Mouse (Mus musculus): ENCODE measurements around the gene Kmt2c. TPM values are rescaled to one million over a fixed set of nuclear protein-coding genes. Genes with fewer than 3 reads are reported as not detected.
A peak's percentile ranks its signal among the peaks of the same experiment; 100 is the strongest.

Kmt2c gene
- total RNA-seq (2021): 10 to 100 TPM; 62.3 to 71.7 TPM

DNA sequence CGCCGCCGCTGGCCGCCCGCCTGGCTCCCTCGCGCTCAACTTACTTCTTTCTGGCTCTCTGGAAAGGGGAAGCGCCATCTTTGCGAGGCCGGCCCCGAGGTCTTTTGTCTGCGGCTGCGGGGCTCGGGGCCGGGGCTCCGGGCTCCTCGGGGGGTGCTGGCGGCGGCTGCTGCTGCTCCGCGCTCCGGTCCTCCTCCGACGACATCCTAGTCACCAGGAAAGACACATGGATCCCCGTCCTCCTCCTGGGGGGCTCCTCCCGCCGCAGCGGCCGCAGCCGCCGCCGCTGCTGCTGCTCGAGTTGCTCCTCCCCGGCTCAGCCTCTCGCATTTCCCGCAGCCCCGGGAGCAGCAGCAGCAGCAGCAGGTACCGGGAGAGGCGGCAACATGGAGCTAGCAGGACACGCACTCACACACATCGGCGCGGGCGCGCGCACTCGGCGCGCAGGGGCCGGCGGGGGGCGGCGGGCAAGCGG is at the start of gene Kmt2c:
TSS of gene Kmt2c (minus strand) at position 438 of the 475 bp plus-strand sequence.
- peak; percentile 76 to 79 for DNase-seq (ENCODE audit: low spot score in 2 of 2)
- intact Hi-C loops (cut with DNase I): loop anchor here (2.0 to 10.0 kb wide), 5 partner anchors 61 to 336 kb away; partner anchors contain the start of gene Xrcc2

DNA sequence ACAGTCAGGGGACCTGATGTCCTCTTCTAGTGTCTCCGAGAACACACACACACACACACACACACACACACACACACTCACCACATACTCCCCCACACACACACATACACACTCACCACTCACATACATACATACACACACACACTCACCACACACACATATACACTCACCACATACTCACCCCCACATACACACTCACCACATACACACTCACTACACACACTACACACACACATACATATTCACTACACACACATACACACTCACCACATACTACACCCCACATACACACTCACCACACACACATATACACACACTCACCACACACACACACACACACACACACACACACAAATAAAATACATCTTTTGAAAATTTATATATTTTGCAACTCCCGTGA is 48.3 kb upstream of the Kmt2c start:
- intact Hi-C loops (cut with DNase I): no loop called here

DNA sequence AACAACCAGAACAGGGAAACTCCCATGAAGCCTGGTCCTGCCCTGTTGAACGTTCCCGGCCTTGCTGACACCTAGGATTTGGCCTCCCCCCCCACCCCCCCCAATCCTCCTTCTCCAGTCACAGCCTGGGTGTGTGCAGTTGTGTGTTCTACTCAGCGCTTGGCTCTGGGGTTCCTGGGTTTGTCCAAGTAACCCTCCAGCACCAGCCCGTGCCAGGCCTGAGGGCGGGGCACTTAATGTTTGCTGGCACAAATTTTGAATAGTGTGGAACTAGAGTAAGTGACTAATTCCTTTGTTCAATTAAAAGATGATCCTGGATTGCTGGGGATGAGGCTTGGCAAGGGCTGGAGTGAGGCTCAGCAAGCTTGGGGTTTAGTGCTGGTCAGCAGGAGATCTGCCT is 46.0 kb upstream of the Kmt2c start:
- DNase-seq (ENCODE audit: low spot score in 2 of 2): no peak
- intact Hi-C loops (cut with DNase I): no loop called here

More for the DNA sequence above, 48.3 kb upstream of the Kmt2c start:
- DNase-seq (ENCODE audit: low spot score in 2 of 2): no peak

DNA sequence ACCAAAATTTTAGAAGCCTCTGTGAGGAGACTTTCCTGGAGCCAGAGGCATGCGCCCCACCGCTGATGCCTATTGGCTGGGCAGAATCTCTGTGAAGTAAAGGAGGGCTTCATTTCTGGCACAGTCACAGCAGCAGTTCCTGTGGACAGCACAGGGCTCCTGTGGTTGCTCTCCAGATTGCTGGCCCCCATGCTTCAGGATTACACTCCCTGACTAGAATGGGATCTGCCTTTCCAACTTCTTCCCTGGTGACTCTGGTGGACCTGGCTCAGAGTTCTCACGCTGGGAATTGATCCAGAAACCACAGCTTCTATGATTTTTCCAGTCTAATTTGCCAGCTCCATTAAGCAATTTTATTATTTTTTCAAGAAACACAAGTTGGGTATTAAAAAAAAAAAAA is 45.5 kb upstream of the Kmt2c start:
- DNase-seq (ENCODE audit: low spot score in 2 of 2): no peak
- intact Hi-C loops (cut with DNase I): no loop called here

DNA sequence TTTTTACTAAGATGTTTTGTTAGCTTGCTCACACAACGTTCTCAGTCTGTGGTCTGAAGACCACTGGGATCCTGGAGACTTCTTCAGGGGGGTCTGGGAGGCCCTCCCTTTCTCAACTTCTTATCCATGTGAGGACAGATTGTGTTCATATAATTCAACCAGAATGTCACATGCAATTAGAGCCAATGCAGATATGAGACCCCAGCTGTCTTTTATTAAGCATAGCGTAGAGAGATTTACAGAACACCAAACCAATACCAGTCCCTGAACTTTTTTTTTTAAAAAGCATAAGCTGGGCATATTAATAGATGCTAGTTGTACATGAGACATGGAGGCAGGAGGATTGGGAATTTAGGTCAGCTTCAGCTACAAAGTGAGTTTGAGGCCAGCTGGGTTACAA is 43.1 kb upstream of the Kmt2c start:
- intact Hi-C loops (cut with DNase I): no loop called here
- DNase-seq (ENCODE audit: low spot score in 2 of 2): no peak

DNA sequence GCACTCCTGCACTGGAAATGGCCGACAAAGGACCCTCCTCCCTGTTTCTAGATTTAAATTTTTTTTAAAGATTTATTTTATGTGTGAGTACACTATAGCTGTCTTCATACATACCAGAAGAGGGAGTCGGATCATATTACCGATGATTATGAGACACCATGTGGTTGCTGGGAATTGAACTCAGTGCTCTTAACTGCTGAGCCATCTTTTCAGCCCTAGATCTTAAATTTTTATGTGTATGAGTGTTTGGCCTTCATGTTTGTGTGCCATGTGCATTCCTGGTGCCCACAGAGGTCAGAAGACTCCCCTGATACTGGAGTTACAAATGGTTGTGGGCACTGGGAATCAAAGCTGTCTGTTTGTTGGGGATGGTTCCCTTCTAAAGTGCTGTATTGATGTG is 42.3 kb upstream of the Kmt2c start:
- intact Hi-C loops (cut with DNase I): no loop called here
- DNase-seq (ENCODE audit: low spot score in 2 of 2): no peak

DNA sequence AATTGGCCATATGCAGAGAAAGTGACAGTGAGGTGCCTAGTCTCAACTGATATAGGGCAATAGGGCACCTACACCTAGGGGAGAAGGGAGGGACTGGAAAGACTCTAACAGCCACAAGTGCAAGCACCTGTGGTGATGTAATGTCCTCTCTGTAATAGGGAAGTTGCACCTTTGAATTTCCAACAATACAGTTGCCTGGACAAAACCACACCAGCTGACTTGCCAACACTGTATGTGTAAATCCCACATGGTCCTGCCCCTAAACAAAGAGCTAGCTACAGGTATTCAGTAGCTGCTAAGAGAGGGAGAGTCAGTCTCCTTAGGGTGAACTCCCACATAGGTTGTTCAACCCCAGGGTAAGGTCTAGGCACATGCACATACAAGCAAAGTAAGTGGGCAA is 41.8 kb upstream of the Kmt2c start:
- DNase-seq (ENCODE audit: low spot score in 2 of 2): no peak
- intact Hi-C loops (cut with DNase I): no loop called here

DNA sequence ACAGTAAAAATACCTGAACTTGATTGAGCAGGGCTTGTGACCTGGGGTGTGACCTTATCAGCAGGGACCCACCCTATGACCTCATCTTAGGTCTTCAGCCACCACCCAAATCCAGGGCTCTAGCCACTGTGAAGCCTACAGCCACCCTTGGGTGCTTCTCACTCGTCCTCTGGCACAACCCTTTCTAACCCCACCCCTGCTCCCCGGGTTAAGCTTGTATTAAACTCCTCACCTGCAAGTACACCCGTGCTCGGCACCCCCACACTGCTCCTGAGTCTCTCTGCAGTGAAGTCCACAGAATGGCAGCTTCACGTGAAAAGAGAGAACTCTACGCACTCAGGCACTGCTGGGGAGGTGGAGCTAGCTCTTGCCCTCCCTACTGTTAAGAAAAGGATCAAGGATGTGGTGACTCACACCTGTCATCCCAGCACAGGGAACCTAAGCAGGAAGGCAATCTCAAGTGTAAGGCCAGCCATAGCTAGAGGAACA is 38.4 kb upstream of the Kmt2c start:
- DNase-seq (ENCODE audit: low spot score in 2 of 2): no peak
- intact Hi-C loops (cut with DNase I): no loop called here

DNA sequence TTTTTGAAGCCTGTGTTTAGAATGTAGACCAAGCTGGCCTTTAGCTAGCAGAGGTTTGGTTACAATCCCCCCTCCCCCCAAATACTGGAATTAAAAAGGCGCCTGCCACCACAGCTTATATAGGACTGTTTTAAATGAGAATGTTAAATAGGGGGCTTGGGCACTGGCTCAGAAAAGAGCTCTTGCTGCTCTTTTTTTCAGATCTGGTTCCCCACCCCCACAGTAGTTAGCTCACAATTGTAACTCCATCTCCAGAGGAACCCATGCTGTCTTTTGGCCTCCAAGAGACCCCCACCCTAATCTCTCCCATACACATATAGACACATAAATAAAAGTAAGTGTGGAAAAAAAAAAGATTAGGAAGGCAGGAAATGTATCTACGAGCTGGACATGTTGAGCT is 37.9 kb upstream of the Kmt2c start:
- intact Hi-C loops (cut with DNase I): no loop called here
- DNase-seq (ENCODE audit: low spot score in 2 of 2): no peak

DNA sequence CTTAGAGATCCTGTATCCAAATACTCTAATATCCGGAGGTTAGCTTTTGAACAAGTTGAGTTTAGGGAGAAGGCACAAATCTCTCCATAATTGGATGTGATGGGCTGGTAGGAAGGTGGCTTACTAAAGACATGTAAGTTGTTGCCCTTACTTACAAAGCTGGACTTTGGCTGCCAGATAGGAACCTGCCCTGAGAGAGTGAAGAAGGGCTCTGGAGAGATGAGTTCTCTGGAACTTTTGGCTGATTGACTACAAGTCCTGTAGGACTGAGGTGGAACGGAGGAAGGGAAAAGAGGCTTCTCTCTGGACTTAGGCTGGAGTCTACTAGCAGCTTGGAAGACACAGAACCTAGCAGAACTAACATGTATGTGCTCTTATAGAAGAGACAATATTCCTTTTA is 37.0 kb upstream of the Kmt2c start:
- no peak for DNase-seq (ENCODE audit: low spot score in 2 of 2)

DNA sequence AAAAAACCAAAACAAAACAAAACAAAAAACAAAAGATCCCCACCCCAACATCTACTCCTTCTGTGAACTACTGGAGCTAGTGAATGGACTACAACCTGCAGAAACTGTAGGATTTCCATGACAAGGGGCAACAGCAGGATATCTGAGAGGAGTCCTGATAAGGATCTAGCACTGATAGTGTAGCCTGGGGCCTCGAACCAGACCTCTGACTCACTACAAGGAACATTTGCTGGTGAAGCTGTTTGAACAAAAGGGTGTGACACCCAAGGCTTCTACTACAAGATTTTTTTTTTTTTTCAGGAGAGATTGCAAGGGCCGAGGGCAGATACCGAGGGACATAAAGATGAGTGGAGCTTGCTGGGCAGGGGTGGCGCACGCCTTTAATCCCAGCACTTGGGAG is 34.7 kb upstream of the Kmt2c start:
- intact Hi-C loops (cut with DNase I): no loop called here

More for the DNA sequence above, 37.0 kb upstream of the Kmt2c start:
- intact Hi-C loops (cut with DNase I): no loop called here

DNA sequence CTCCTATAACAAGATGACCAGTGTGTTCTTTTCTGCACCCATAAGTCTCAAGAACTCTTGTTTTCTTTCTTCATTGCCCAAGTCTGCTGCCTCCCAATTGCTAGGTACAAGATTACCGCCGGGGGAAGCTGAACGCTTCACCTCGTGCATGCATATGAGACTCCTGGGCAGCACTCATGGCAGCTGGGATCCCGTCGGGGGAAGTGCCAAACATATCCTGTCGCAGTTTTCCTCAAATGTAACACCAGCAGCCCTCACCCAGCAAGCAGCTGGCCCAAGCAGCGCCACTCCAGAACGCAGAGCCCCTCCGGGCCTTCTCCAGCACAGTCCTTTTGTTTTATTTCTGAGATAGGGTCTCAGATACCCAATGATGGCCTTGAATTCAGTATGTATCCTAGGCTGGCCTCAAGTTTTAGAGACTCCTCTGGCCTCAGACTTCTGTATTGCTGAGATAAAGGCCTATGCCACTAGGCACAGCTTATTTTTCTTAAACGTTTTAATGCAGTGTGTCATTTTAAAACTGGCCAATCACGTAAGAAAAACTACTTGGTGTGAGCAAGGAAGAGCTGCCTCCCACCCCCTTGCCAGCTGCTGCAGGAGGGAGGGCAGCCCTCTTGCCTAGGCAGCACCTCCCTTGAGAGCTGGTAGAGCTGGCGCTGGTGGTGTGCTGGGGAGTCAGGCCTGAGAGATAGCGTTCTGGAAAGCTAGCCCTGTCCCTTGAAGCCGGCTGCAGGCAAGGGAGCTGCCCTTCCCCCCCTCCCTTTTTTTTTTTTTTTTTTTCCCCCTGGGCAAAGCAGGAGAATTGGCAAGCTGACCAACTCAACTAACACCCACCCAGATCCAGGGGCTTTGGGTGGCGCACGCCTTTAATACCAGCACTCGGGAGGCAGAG is 33.9 kb upstream of the Kmt2c start:
- DNase-seq (ENCODE audit: low spot score in 2 of 2): peak; percentile 6 to 56
- intact Hi-C loops (cut with DNase I): no loop called here

More for the DNA sequence above, 34.7 kb upstream of the Kmt2c start:
- no peak for DNase-seq (ENCODE audit: low spot score in 2 of 2)

DNA sequence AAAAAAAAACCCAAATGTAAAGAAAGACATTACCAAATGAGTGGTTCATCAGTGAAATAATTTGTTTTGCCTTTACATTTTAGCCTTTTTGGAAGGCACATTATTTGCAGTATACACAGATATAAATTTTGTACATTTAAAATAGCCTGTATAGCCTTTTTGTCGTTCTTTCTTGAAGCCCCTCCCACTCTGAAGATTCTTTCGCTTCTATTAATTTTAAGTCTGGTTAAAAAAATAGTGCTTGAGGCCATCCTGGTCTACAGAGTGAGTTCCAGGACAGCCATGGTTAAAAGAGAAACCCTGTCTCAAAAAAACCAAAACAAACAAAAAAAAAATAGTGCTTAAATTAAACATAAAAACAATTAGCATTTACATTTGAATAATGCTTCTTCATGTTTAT is 32.0 kb upstream of the Kmt2c start:
- intact Hi-C loops (cut with DNase I): no loop called here
- DNase-seq (ENCODE audit: low spot score in 2 of 2): no peak

DNA sequence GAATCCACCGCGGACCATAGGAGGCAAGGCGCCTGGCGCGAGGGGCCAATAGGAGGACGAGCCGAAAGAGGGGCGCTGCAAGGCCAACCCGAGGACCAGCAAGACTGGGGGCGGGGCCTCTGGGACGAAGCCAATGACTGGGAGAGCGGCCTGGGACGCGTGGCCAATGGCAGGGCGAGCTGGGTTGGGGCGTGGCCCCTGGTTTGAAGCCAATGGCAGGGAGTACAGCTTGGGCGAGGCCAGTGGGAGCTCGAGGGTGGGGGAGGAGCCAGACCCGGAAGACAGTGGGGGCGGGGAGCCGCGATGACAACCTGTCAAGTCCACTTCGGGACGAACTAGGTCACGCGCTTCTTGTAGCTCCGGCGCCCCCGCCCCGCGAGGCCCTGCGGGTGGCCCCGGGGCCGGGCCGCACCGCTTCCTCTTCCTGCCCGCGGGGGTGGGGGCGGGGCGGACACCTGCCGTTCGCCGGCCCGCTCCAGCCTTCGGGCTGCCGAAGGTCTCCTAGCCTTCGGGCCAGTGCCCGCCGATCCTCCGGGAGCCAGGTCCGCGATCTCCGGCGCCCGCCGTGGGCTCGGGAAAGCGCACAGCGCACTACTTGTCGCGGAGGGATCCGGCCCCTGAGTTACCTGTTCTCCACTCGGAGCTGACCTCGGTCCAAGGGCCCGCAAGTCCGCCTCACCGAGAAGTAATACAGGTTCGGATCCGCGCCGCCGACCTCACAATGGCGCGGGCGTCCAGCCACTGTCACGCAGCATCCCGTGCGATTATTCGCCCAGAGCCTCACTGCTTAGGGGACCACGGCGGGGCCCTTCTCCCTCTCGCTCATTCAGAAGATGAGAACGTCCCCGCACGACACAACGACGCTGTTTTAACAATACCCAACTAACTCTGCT is 31.2 kb upstream of the Kmt2c start:
- DNase-seq (ENCODE audit: low spot score in 2 of 2): peak; percentile 99 to 100
- intact Hi-C loops (cut with DNase I): loop anchor here (1.0 to 2.0 kb wide), 2 partner anchors 30 to 81 kb away; no protein-coding TSS in a partner anchor

DNA sequence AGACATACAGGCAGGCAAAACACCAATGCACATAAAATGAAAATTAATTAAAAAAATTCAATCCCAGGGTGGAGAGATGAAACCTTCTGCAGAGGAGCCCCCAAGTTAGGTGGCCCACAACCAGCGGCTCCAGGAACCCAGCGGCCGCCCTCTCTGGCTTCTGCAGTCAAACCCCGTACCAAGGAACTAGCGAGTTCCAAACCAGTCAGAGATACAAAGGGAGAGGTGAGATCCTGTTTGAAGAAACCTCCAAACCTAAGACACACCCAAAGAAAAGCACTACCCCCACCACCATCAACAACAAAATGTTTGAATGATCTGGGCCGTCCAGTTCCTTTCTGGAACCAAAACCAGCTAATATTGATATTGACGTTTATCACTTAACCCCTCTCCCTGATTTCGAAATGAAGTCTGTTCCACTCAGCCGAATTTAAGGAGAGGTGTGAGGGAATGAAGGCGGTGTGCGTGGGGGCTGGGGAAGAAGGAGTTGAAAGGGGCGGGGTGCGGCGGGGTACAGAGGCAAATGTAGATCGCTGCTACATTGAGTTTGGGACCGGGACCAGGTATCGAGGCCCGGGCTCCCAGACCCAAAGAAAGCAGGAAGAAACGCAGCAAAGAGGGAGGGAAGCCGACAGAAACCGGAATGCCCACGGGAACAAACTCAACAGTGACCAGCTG is 30.4 kb upstream of the Kmt2c start:
- DNase-seq (ENCODE audit: low spot score in 2 of 2): no peak
- intact Hi-C loops (cut with DNase I): loop anchor here (1.0 to 2.0 kb wide), 2 partner anchors 30 to 82 kb away; no protein-coding TSS in a partner anchor

DNA sequence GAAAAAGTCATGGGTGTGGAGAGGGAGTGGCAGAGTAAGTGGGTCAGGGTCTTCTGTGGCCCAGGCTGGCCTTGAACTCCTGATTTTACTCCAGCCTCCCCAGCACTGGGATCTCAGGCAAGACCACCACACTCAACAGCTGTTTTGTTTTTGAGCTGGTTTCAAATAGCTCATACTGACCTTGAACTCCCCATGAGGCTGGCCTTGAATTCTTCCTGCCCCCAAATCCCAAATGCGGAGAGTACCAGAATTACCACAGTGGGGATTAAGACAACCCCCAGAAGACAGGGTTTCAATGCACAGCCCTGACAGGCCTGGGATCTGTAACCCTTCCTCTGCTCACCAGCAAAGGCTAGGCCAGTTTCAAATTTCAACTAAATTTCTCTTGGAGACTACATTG is 29.4 kb upstream of the Kmt2c start:
- intact Hi-C loops (cut with DNase I): loop anchor here (2.0 kb wide), 1 partner anchor 83 kb away; no protein-coding TSS in a partner anchor
- no peak for DNase-seq (ENCODE audit: low spot score in 2 of 2)

DNA sequence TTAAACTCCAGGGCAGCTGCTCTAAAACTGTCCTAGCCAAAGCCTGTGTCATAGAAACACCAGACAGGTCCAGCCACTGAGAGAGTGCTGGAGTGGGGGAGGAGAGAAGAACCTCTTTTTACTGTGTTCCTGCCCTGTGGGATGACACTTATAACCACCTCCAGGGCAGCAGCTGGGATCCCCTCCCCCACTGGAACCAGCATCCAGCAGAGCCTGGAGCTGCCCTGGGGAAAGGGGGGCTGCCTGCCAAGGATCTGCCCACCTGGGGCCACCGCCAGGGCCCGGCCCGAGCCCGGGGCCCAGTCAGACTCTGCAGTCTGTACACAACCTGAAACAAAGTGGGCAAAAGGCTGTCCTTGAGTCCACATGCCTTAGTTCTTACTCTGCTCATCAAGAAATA is 28.3 kb upstream of the Kmt2c start:
- DNase-seq (ENCODE audit: low spot score in 2 of 2): no peak
- intact Hi-C loops (cut with DNase I): no loop called here

DNA sequence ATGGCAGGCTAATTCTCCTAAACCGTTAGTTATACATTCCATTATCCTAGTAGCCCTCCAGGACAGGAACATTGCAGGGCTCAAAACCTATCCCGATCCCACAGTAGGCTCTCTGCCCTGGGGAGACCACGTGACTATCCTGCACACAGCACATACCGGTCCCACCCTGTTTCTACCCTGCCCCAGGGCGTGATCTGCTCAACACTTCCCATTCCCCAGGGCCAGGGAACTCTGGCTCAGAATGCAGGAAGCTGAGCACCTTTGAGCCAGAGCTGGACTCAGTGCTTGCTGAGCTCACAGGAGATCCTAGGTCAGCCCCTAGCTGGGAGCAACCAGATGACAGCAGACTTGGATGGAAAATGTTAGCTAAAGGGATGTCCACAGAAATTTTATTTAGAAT is 27.5 kb upstream of the Kmt2c start:
- intact Hi-C loops (cut with DNase I): no loop called here
- DNase-seq (ENCODE audit: low spot score in 2 of 2): no peak

DNA sequence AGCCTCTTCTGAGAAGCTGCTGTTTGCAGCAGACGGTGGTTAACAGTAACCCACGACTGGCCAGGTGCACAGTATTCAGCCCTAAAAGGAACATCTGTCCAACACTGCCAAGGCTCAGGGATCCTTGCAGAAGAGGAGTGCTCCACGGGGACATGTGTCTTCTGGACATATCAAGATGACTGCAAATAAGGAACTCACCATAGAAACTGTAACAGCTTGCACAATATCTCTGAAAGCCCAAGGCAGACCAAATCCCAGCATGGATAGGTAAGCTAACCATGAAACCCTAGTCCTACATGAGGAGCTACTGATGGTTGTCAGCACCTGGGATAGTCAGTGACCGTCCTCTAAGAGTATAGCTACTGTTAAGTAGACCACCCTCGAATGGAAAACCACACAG is 22.9 kb upstream of the Kmt2c start:
- no peak for DNase-seq (ENCODE audit: low spot score in 2 of 2)
- intact Hi-C loops (cut with DNase I): no loop called here

DNA sequence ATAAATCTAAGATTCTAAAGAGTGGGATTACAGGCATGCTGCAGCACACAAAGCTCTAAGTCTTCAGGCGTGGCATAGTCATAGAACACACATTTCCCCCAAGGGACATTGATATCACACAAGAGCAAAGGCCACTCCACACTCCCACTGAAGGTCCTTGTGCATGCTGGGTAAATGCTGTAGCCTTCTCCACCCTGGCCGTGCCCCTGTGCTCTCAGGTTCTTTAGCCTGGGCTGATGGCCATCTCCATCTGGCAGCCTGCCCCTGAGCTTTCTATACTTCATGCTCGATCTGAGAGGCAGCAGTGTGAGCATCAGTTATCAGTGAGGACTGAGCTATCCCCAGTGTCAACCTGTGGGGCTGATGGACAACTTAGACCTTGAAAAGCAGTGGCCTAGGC is 21.2 kb upstream of the Kmt2c start:
- DNase-seq (ENCODE audit: low spot score in 2 of 2): no peak
- intact Hi-C loops (cut with DNase I): no loop called here
